Mouse (Mus musculus) stomach, postnatal 0 days (tissue): ENCODE measurements around the gene Snph. TPM values are rescaled to one million over a fixed set of nuclear protein-coding genes. Genes with fewer than 3 reads are reported as not detected.

Experiments used
- ATAC-seq: fragments of 200-750 bp; cut with Nextera tagmentation; 2 replicates; pipeline ENCODE4 v1.8.0; 2017; ENCODE audit not compliant: low FRiP score, low TSS enrichment
- DNase-seq: peaks from one replicate; pipeline ENCODE4 v3.0.0-alpha.2; 2016; ENCODE audit warnings: low spot score
- H3K27ac ChIP-seq: fragments of 300-500 bp; sonication (generic); replicated peaks from 2 replicates; pipeline ENCODE4 v1.5.1; 2014; ENCODE audit warnings: mild to moderate bottlenecking, control low read depth
- H3K27me3 ChIP-seq: fragments of 300-500 bp; sonication (generic); 2 replicates; pipeline ENCODE4 v1.6.1; 2014; ENCODE audit warnings: low read length; ENCODE audit not compliant: control insufficient read depth, insufficient read depth
- H3K36me3 ChIP-seq: fragments of 300-500 bp; sonication (generic); 2 replicates; pipeline ENCODE4 v1.6.1; 2014; ENCODE audit warnings: low read length, mixed read lengths; ENCODE audit not compliant: control insufficient read depth, insufficient read depth
- H3K4me1 ChIP-seq: fragments of 300-500 bp; sonication (generic); replicated peaks from 2 replicates; pipeline ENCODE4 v1.6.1; 2014; ENCODE audit warnings: antibody characterized with exemption; ENCODE audit not compliant: control insufficient read depth, insufficient read depth
- H3K4me2 ChIP-seq: fragments of 300-500 bp; sonication (generic); replicated peaks from 2 replicates; pipeline ENCODE4 v1.6.1; 2014; ENCODE audit warnings: low read depth, mild to moderate bottlenecking, control low read depth, moderate library complexity
- H3K4me3 ChIP-seq: fragments of 300-500 bp; sonication (generic); 2 replicates; pipeline ENCODE4 v1.5.1; 2014; ENCODE audit warnings: low read depth, low read length, control low read depth
- H3K9ac ChIP-seq: fragments of 300-500 bp; sonication (generic); 2 replicates; pipeline ENCODE4 v1.6.1; 2014; ENCODE audit warnings: mild to moderate bottlenecking, low read length, control low read depth, mixed read lengths
- H3K9me3 ChIP-seq: fragments of 300-500 bp; sonication (generic); 2 replicates; pipeline ENCODE4 v1.6.1; 2016; ENCODE audit warnings: low read length; ENCODE audit not compliant: control insufficient read depth
- CTCF ChIP-seq: IDR thresholded peaks from 2 replicates; pipeline ENCODE4 v1.5.1; 2016; ENCODE audit warnings: antibody characterized with exemption, low read depth, mild to moderate bottlenecking, moderate library complexity
- EP300 ChIP-seq: optimal IDR thresholded peaks from 2 replicates; pipeline ENCODE3; 2016; ENCODE audit warnings: antibody characterized with exemption
- WGBS: fragments of 180-500 bp; shearing (Covaris S2); extraction: QIAGEN DNeasy Blood & Tissue Kit; methylation state at CpG from one replicate; pipeline ENCODE4 v1.1.7; 2014; 5-methylcytosine and 5-hydroxymethylcytosine counted together
- polyA plus RNA-seq: library from polyadenylated mRNA; unstranded; fragments of >200 nt; fragmentation: Nextera tagmentation; extraction: Ambion mirVana; gene quantifications from 2 replicates; pipeline ENCODE4 v1.2.1, GENCODE M21; 2015

Snph gene
- polyA plus RNA-seq, 1 experiment from 2014 or later: 0.50 TPM

DNA sequence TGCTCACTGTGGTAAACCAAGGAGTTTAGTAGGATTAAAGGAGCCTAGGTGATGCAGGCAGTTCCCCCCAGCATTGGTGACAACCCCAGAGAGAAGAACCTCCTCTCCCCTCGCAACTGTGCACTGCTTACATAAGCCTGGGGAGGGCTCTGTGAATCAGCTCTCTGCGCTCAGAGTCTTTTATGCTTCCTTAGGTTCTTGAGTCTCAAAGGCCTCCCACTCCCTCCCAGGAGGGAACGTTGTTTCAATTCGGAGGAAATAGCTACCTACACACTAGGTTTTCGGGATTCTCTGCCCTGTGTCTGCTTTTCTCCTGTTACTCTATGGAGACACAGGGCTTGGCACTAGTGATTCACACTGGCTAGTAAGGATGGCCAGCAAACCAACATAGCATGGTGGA lies 57.8 kb downstream of the Snph start:
- no peak for TF ChIP-seq EP300
- no peak for TF ChIP-seq CTCF
- Histone ChIP-seq H3K4me1 (peaks cover 7% of the 10 kb centered on the region; the same call in 1 of the 2 replicates), H3K4me3 (no peak overlapping the region), H3K27me3 (no peaks in the 10 kb centered on the region), H3K27ac (peak overlapping the region; percentile 8; the same call in 1 of the 2 replicates), H3K4me2 (peak overlapping the region; percentile 17; the same call in 1 of the 2 replicates), H3K9me3 (no peaks in the 10 kb centered on the region), H3K36me3 (no peaks in the 10 kb centered on the region), H3K9ac (no peak overlapping the region)
- ATAC-seq (no peak), DNase-seq (no peak)
- WGBS: 67% methylated on average over 5 of the region's 5 CpGs

GRCm38 (mm10) chr2:151573667-151574066 lies 58.7 kb downstream of the Snph start:
- H3K4me2 ChIP-seq: peak overlapping the region; percentile 35
- H3K9ac ChIP-seq: peak overlapping the region; percentile 58; the same call in 1 of the 2 replicates
- DNase-seq: no peak
- TF ChIP-seq EP300 (no peak), CTCF (no peak)
- H3K9me3 ChIP-seq: no peaks in the 10 kb centered on the region
- H3K36me3 ChIP-seq: no peaks in the 10 kb centered on the region
- peaks cover 7% of the 10 kb centered on the region; the same call in 1 of the 2 replicates for H3K4me1 ChIP-seq
- 65% methylated on average over 3 of the region's 3 CpGs for WGBS
- H3K27me3 ChIP-seq: no peaks in the 10 kb centered on the region
- no peak for ATAC-seq
- peak overlapping the region; percentile 18 for H3K4me3 ChIP-seq
- H3K27ac ChIP-seq: no peak overlapping the region; the same call in 1 of the 2 replicates

GRCm38 (mm10) chr2:151571873-151572700 lies 60.3 kb downstream of the Snph start, which contains the start of gene Sdcbp2:
Gene Sdcbp2 (plus strand): TSS chr2:151572622.
- H3K4me3 ChIP-seq: peak within 1 kb of the TSS; percentile 18
- peak; percentile 94 for DNase-seq
- H3K4me2 ChIP-seq: peak within 1 kb of the TSS; percentile 35

DNA sequence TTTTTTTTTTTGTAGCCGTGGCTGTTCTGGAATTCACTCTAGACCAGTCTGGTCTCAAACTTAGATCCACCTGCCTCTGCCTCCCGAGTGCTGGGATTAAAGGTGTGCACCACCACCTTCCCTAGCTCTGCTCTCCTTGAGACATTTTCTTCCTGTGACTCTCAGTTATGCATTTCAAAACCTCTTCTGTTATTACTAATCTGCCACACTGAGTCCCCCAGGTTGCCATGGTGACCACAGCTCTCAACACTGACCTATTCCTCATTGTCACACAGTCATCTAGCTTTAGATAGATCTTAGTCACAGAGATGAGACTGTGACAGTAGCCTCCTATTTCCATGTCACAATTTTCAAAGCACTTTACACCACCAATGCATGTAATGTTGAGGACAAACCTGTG lies 62.9 kb downstream of the Snph start:
- H3K9me3 ChIP-seq: no peaks in the 10 kb centered on the region
- no peaks in the 10 kb centered on the region for H3K27me3 ChIP-seq
- 91% methylated on average over 2 of the region's 2 CpGs for WGBS
- DNase-seq: no peak
- no peaks in the 10 kb centered on the region for H3K36me3 ChIP-seq
- no peak overlapping the region for H3K4me2 ChIP-seq
- no peak overlapping the region for H3K9ac ChIP-seq
- H3K4me1 ChIP-seq: no peaks in the 10 kb centered on the region
- no peak for ATAC-seq
- no peak for TF ChIP-seq EP300
- no peak for TF ChIP-seq CTCF
- H3K4me3 ChIP-seq: no peak overlapping the region
- no peak overlapping the region for H3K27ac ChIP-seq

More at GRCm38 (mm10) chr2:151571873-151572700, 60.3 kb downstream of the Snph start, which contains the start of gene Sdcbp2:
- WGBS: 49% methylated on average over 17 of the region's 17 CpGs
- Histone ChIP-seq H3K4me1 (peaks cover 7% of the 10 kb centered on the region; the same call in 1 of the 2 replicates), H3K36me3 (no peaks in the 10 kb centered on the region), H3K9me3 (no peaks in the 10 kb centered on the region), H3K9ac (peak within 1 kb of the TSS; percentile 58), H3K27me3 (no peaks in the 10 kb centered on the region), H3K27ac (peak within 1 kb of the TSS; percentile 77)
- TF ChIP-seq EP300 (no peak), CTCF (no peak)
- ATAC-seq: peak; percentile 96

DNA sequence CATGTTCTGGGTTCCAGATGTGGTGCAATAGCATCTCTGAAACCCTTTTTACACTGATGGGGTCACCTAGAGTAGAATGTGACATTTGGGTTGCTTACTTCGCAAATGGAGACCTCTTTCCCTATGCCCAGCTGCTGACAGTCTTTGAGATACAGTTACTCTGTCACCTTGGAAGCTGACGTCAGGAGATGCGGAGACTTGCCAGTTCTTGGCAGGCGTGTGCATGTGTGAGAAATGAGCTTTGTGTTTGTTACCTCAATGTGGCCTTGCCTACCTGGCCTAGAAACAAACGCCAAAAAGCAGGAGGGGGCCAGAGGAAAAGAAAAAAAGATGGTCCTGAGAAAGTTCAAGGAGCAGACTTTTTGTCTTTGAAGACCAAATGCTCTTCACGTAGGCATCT lies 65.5 kb downstream of the Snph start:
- ATAC-seq (no peak), DNase-seq (no peak)
- H3K4me3 ChIP-seq: no peak overlapping the region
- no peaks in the 10 kb centered on the region for H3K36me3 ChIP-seq
- no peak for TF ChIP-seq CTCF
- TF ChIP-seq EP300: no peak
- H3K9me3 ChIP-seq: no peaks in the 10 kb centered on the region
- H3K27ac ChIP-seq: no peak overlapping the region
- 74% methylated on average over 6 of the region's 6 CpGs for WGBS
- H3K9ac ChIP-seq: no peak overlapping the region
- H3K4me1 ChIP-seq: no peaks in the 10 kb centered on the region
- no peaks in the 10 kb centered on the region for H3K27me3 ChIP-seq
- H3K4me2 ChIP-seq: no peak overlapping the region

DNA sequence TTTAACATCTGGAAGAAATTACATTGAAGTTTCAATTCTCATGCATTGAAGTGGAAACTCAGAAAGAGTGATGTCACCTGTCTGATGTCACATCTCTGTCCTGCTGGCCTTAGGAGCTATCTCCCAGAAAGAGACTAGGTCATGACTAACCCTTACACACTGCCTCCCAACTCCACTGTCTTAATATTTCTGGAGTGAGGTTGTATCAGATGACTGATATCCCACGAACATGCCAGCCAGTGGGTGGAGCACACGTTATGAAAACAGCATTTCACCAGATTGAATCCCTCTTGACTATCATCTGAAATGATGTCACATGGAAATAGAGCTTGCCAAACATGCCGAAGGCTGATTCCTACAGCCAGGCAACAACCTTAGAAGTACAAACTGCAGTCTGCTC lies 67.4 kb downstream of the Snph start:
- Histone ChIP-seq H3K4me1 (no peaks in the 10 kb centered on the region), H3K27ac (no peak overlapping the region), H3K4me2 (no peak overlapping the region), H3K9me3 (no peaks in the 10 kb centered on the region), H3K4me3 (no peak overlapping the region), H3K9ac (no peak overlapping the region), H3K27me3 (no peaks in the 10 kb centered on the region), H3K36me3 (no peaks in the 10 kb centered on the region; the same call in 1 of the 2 replicates)
- DNase-seq (no peak), ATAC-seq (peak; percentile 55; the same call in 1 of the 2 replicates)
- 41% methylated on average over 3 of the region's 3 CpGs for WGBS
- TF ChIP-seq EP300: no peak
